Mouse (Mus musculus) hindbrain, postnatal 0 days (tissue): ENCODE results near the gene 2310011J03Rik. TPM values are rescaled to one million over a fixed set of nuclear protein-coding genes. Genes with fewer than 3 reads are reported as not detected.

Experiments
- ATAC-seq: fragments of 200-750 bp; cut with Nextera tagmentation; 2 replicates; pipeline ENCODE4 v1.8.0; 2017; ENCODE audit warnings: mild to moderate bottlenecking, moderate TSS enrichment, moderate library complexity
- DNase-seq: peaks from one replicate; pipeline ENCODE4 v3.0.0-alpha.2; 2015; ENCODE audit warnings: low spot score
- H3K27ac ChIP-seq: fragments of 300-500 bp; sonication (generic); 2 replicates; pipeline ENCODE4 v1.5.1; 2014; ENCODE audit warnings: mild to moderate bottlenecking
- H3K27me3 ChIP-seq: fragments of 300-500 bp; sonication (generic); 2 replicates; pipeline ENCODE4 v1.6.1; 2014; ENCODE audit warnings: low read length, mixed read lengths; ENCODE audit not compliant: insufficient read depth
- H3K36me3 ChIP-seq: fragments of 300-500 bp; sonication (generic); 2 replicates; pipeline ENCODE4 v1.6.1; 2014; ENCODE audit warnings: low read length, mixed read lengths; ENCODE audit not compliant: insufficient read depth
- H3K4me1 ChIP-seq: fragments of 300-500 bp; sonication (generic); 2 replicates; pipeline ENCODE4 v1.6.1; 2014; ENCODE audit warnings: antibody characterized with exemption, low read length, mixed read lengths; ENCODE audit not compliant: insufficient read depth
- H3K4me2 ChIP-seq: fragments of 300-500 bp; sonication (generic); 2 replicates; pipeline ENCODE4 v1.6.1; 2014; ENCODE audit warnings: low read depth, mild to moderate bottlenecking, low read length, moderate library complexity, mixed read lengths
- H3K4me3 ChIP-seq: fragments of 300-500 bp; sonication (generic); 2 replicates; pipeline ENCODE4 v1.5.1; 2014; ENCODE audit warnings: low read length
- H3K9ac ChIP-seq: fragments of 300-500 bp; sonication (generic); replicated peaks from 2 replicates; pipeline ENCODE4 v1.6.1; 2014; ENCODE audit warnings: mild to moderate bottlenecking, low read length, moderate library complexity, mixed read lengths
- H3K9me3 ChIP-seq: fragments of 300-500 bp; sonication (generic); 2 replicates; pipeline ENCODE4 v1.6.1; 2016; ENCODE audit warnings: low read length, mixed read lengths
- CTCF ChIP-seq: IDR thresholded peaks from 2 replicates; pipeline ENCODE4 v1.5.1; 2016; ENCODE audit warnings: antibody characterized with exemption, control low read depth, low read depth
- WGBS: fragments of 180-500 bp; shearing (Covaris S2); extraction: QIAGEN DNeasy Blood & Tissue Kit; methylation state at CpG from one replicate; pipeline ENCODE4 v1.1.7; 2014; 5-methylcytosine and 5-hydroxymethylcytosine counted together
- polyA plus RNA-seq: library from polyadenylated mRNA; unstranded; fragments of >200 nt; fragmentation: Nextera tagmentation; extraction: Ambion mirVana; gene quantifications from 2 replicates; pipeline ENCODE4 v1.2.1, GENCODE M21; 2015
- total RNA-seq: library from RNA; depleted of rRNA; stranded (reverse); fragments of >200 nt; gene quantifications from 2 replicates; pipeline ENCODE4 v1.2.3, GENCODE M21; 2014

2310011J03Rik gene
- total and polyA plus RNA-seq, 2 experiments from 2014 or later, result 35.7 to 36.0 TPM

DNA sequence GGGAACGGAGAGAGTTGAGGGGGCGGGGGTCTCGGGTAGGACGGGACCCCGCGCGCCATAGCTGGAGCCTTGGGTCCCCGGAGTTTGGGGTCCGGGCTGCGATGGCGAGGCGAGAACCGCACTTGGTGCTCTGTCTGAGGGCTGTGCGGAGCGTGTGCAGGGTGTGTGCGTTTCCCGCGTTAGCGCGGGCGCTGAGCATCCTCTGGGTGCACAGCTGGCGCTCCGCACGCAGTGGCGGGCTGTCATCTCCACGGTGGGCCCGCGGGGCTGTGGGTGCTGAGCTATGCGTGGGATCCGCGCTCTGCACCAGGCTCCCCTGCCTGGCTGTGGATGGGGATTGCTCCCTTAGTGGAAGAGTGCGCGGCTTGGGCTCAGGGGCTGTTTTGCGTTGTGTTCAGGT lies 36.4 kb upstream of the 2310011J03Rik start:
- Histone ChIP-seq H3K4me3 (peak overlapping the region; percentile 37), H3K4me1 (no peaks in the 10 kb centered on the region; the same call in 1 of the 2 replicates), H3K27ac (no peak overlapping the region), H3K9ac (peak overlapping the region; percentile 40; the same call in 1 of the 2 replicates), H3K4me2 (peak overlapping the region; percentile 60), H3K27me3 (peaks cover 30% of the 10 kb centered on the region), H3K36me3 (no peaks in the 10 kb centered on the region), H3K9me3 (no peaks in the 10 kb centered on the region)
- no peak for DNase-seq
- TF ChIP-seq CTCF, result no peak
- WGBS, result under 1% methylated on average over 34 of the region's 34 CpGs
- peak; percentile 18; the same call in 1 of the 2 replicates for ATAC-seq

DNA sequence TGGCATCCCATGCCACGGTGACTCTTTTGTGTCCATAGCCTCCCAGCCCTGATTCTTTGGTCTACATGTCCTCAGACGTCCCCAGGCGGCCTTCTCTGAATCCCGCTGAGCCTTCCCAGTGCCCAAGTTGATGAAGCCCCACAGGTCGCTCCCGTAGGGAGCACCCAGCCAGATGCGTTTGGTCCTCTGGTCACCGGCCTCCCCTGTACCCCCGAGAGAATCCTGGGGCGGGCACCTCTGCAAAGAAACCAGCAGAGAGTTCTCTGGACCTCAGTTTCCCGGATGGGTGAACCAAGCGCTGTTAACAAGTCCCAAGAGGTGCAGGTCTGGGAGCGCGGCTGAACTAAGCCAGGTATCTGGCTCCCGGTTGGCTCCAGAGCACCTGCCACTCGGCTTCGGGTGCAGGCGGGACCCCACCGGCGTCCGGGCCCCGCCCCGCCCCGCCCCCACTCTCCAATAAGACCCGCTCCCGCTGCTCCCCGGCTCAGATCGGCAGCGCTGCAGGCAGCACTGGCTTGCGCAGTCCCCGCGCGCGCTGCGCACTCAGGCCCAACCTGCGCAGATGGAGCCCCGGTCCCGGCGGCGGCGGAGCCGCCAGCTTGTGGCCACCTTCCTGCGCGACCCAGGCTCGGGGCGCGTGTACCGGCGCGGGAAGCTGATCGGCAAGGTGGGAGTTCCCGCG lies 35.8 kb upstream of the 2310011J03Rik start, which contains the start of gene Plk5:
Plk5 (plus strand) TSS at position 459 of the 682 bp plus-strand sequence.
- peak within 1 kb of the TSS; percentile 60 for H3K4me2 ChIP-seq
- TF ChIP-seq CTCF, result no peak
- WGBS, result under 1% methylated on average over 47 of the region's 53 CpGs
- DNase-seq, result peak; percentile 24
- no peaks in the 10 kb centered on the region for H3K36me3 ChIP-seq
- H3K9me3 ChIP-seq, result no peaks in the 10 kb centered on the region
- no peak within 1 kb of the TSS for H3K27ac ChIP-seq
- no peak for ATAC-seq
- peak within 1 kb of the TSS; percentile 37 for H3K4me3 ChIP-seq
- H3K27me3 ChIP-seq, result peaks cover 30% of the 10 kb centered on the region
- no peaks in the 10 kb centered on the region; the same call in 1 of the 2 replicates for H3K4me1 ChIP-seq
- peak within 1 kb of the TSS; percentile 40; the same call in 1 of the 2 replicates for H3K9ac ChIP-seq

DNA sequence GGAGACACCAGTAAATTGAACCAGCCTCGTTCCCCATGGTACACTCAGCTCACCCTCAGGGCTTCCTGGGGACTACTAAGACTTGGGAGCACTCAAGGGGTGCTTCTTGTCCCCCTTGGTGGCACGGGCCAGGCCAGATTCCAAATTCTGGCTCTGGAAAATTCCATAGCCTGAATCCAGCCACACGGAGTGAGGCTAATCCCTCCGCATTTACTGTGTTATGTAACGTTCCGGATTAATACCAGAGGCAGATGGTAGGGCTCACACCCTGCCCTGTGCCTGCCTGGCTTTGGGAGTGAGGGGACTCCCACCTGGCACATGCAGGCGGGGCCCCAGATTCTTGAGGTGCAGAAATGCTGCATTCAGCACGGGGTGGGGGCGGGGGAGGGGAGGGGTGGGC lies 35.1 kb upstream of the 2310011J03Rik start:
- no peak overlapping the region for H3K9ac ChIP-seq
- H3K27me3 ChIP-seq, result peaks cover 37% of the 10 kb centered on the region
- 10% methylated on average over 9 of the region's 9 CpGs for WGBS
- H3K36me3 ChIP-seq, result no peaks in the 10 kb centered on the region
- no peak for TF ChIP-seq CTCF
- H3K4me2 ChIP-seq, result no peak overlapping the region
- ATAC-seq (no peak), DNase-seq (no peak)
- H3K9me3 ChIP-seq, result no peaks in the 10 kb centered on the region
- no peak overlapping the region for H3K27ac ChIP-seq
- H3K4me3 ChIP-seq, result no peak overlapping the region
- H3K4me1 ChIP-seq, result no peaks in the 10 kb centered on the region; the same call in 1 of the 2 replicates

DNA sequence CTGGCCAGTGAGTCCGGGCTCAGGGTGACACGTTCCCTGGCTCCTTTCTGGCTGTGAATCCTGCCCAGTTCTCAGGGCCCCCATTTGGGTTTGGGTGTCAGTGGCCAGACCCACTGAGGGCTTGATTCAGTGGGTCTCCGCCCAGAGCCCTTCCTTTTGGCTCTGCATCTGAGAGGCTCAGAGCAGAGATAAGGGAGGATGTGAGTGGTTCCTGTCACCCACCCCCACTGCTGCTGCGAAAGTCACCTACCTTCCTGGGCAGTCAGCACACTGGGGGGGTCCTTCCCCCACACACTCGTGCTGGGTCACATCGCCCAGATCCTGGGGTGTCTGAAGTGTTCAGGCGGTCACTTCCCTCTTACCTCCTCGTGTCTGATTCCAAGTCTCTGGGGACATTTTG lies 32.4 kb upstream of the 2310011J03Rik start:
- H3K4me3 ChIP-seq, result no peak overlapping the region
- H3K4me1 ChIP-seq, result no peaks in the 10 kb centered on the region; the same call in 1 of the 2 replicates
- no peak overlapping the region for H3K9ac ChIP-seq
- DNase-seq, result no peak
- peaks cover 62% of the 10 kb centered on the region for H3K27me3 ChIP-seq
- H3K9me3 ChIP-seq, result no peaks in the 10 kb centered on the region
- H3K27ac ChIP-seq, result no peak overlapping the region
- ATAC-seq, result no peak
- no peak overlapping the region for H3K4me2 ChIP-seq
- no peaks in the 10 kb centered on the region for H3K36me3 ChIP-seq
- TF ChIP-seq CTCF, result no peak
- WGBS, result 70% methylated on average over 8 of the region's 8 CpGs

DNA sequence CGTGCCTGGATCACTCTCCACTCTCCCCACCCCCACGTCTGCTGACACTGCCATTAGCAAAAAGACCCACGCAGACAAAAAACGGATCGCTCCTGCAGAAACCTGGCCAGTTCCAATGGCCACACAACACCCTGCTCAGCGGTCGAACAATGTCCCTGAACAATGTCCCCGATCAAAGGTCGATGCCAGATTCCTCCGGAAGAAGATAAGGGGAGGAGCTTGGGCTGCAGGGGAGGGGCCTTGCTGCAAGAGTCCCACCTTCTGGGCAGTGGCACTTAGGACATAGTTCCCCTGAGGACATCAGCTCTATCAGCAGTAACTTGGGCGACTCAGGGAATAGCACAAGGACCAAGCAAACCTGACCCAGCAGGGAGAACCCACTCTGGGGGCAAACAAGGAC lies 31.6 kb upstream of the 2310011J03Rik start:
- H3K36me3 ChIP-seq, result no peaks in the 10 kb centered on the region
- H3K9ac ChIP-seq, result no peak overlapping the region
- DNase-seq (no peak), ATAC-seq (no peak)
- H3K4me1 ChIP-seq, result no peaks in the 10 kb centered on the region; the same call in 1 of the 2 replicates
- no peak overlapping the region for H3K4me3 ChIP-seq
- peaks cover 64% of the 10 kb centered on the region for H3K27me3 ChIP-seq
- 25% methylated on average over 11 of the region's 11 CpGs for WGBS
- no peak overlapping the region for H3K4me2 ChIP-seq
- TF ChIP-seq CTCF, result no peak
- no peak overlapping the region for H3K27ac ChIP-seq
- no peaks in the 10 kb centered on the region for H3K9me3 ChIP-seq

DNA sequence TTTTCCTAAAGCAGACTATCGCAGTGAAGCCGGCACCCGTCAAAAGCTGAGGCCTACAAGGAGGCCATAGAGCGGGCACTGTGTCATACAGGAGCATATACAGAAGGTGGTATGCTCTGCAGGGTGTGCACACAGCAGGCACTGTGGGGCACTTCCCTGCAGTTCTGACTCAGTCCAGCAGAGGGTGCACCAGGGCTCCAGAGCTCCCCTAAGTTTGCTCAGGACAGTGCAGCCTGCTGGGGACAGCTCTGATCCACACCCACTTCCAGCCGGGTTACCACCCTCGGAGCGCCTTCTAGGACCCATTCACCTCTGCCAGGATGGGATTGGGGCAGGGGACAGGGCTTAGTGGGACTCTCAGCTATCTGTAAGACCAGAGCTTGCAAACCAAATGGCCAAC lies 30.0 kb upstream of the 2310011J03Rik start:
- peak; percentile 97 for TF ChIP-seq CTCF
- Histone ChIP-seq H3K4me3 (no peak overlapping the region), H3K27ac (no peak overlapping the region), H3K36me3 (no peaks in the 10 kb centered on the region), H3K9ac (no peak overlapping the region), H3K4me1 (no peaks in the 10 kb centered on the region), H3K4me2 (no peak overlapping the region), H3K27me3 (peaks cover 54% of the 10 kb centered on the region), H3K9me3 (no peaks in the 10 kb centered on the region)
- WGBS, result 3% methylated on average over 7 of the region's 7 CpGs
- peak; percentile 69 for ATAC-seq
- peak; percentile 77 for DNase-seq

DNA sequence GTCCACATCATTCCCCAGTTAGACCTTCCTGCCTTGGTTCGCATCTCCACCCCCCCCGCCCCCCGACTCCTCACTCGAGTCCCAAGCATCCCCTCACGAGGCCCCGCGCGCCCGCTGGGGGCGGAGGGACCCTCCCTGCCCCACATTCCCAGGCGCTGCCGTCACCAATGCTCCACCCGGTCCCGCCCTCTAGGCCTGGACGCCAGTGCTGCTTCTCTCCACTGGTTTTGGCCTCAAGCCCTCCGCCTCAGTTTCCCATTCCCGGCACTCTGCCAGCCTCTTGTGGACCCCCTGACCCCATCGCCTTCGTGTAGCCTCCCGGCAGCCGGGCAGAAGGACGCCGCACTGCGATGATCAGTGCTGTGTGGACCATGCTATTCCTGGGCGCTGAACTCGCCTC lies 28.6 kb upstream of the 2310011J03Rik start:
- Histone ChIP-seq H3K4me3 (no peak overlapping the region), H3K36me3 (no peaks in the 10 kb centered on the region), H3K27ac (no peak overlapping the region), H3K4me1 (no peaks in the 10 kb centered on the region), H3K9me3 (no peaks in the 10 kb centered on the region), H3K27me3 (peaks cover 58% of the 10 kb centered on the region), H3K4me2 (no peak overlapping the region), H3K9ac (no peak overlapping the region)
- DNase-seq, result no peak
- WGBS, result 18% methylated on average over 26 of the region's 26 CpGs
- TF ChIP-seq CTCF, result no peak
- ATAC-seq, result no peak
